Mouse (Mus musculus): ENCODE measurements around the gene Olfr592.
"Not testable (repeated sequence)": the region's sequence is repeated elsewhere in the genome, so short reads cannot be mapped to it uniquely, and the experiment has no call there.

Olfr592 gene

GRCm38 (mm10) chr7:103184503-103184902 lies at the start of gene Olfr592:
TSS of gene Olfr592 (plus strand) at chr7:103184803.
- DNase-seq (ENCODE audit: low spot score in 2 of 2) = not testable (repeated sequence)

GRCm38 (mm10) chr7:103140579-103140978 lies 44.0 kb upstream of the Olfr592 start, which contains the start of gene Olfr588-ps1:
TSS of gene Olfr588-ps1 (plus strand) at chr7:103140879.
- DNase-seq (ENCODE audit: low spot score in 2 of 2) = no peak

- no peak for DNase-seq (ENCODE audit: low spot score in 2 of 2)
Measured at GRCm38 (mm10) chr7:103156256-103156655, 28.3 kb upstream of the Olfr592 start, which contains the start of gene Olfr589. TSS of gene Olfr589 (minus strand) at chr7:103156356.

- DNase-seq (ENCODE audit: low spot score in 2 of 2) = no peak
Measured at GRCm38 (mm10) chr7:103169697-103170096, 14.9 kb upstream of the Olfr592 start.

GRCm38 (mm10) chr7:103178240-103178639 lies 6.4 kb upstream of the Olfr592 start, which contains the start of gene Olfr591:
TSS of gene Olfr591 (minus strand) at chr7:103178340.
- DNase-seq (ENCODE audit: low spot score in 2 of 2) = no peak

GRCm38 (mm10) chr7:103211562-103211961 lies 27.0 kb downstream of the Olfr592 start, which contains the start of gene Olfr593:
TSS of gene Olfr593 (plus strand) at chr7:103211862.
- DNase-seq (ENCODE audit: low spot score in 2 of 2) = no peak

GRCm38 (mm10) chr7:103212050-103212449 lies 27.4 kb downstream of the Olfr592 start:
- not testable (repeated sequence) for DNase-seq (ENCODE audit: low spot score in 2 of 2)

GRCm38 (mm10) chr7:103216696-103217095 lies 32.1 kb downstream of the Olfr592 start, which contains the start of gene Olfr594:
TSS of gene Olfr594 (plus strand) at chr7:103216996.
- no peak for DNase-seq (ENCODE audit: low spot score in 2 of 2)

All from heart, adult 9 months (tissue).